Mouse (Mus musculus) midbrain, embryonic 10.5 days (tissue): Measurements from ENCODE around the gene Ccser2. TPM values are rescaled to one million over a fixed set of nuclear protein-coding genes. Genes with fewer than 3 reads are reported as not detected.
"Not testable (repeated sequence)": the region's sequence is repeated elsewhere in the genome, so short reads cannot be mapped to it uniquely, and the experiment has no call there.

Experiments
- DNase-seq: peaks from one replicate; pipeline ENCODE4 v3.0.0-alpha.2; 2017; ENCODE audit warnings: low spot score
- H3K27ac ChIP-seq: fragments of 300-500 bp; sonication (generic); replicated peaks from 2 replicates; pipeline ENCODE4 v1.5.1; 2016; ENCODE audit warnings: mild to moderate bottlenecking
- H3K27me3 ChIP-seq: fragments of 300-500 bp; sonication (generic); 2 replicates; pipeline ENCODE4 v1.6.1; 2016; ENCODE audit warnings: low read depth, mild to moderate bottlenecking; ENCODE audit not compliant: poor library complexity, severe bottlenecking
- H3K36me3 ChIP-seq: fragments of 300-500 bp; sonication (generic); 2 replicates; pipeline ENCODE4 v1.6.1; 2016; ENCODE audit warnings: mild to moderate bottlenecking, moderate library complexity
- H3K4me1 ChIP-seq: fragments of 300-500 bp; sonication (generic); 2 replicates; pipeline ENCODE4 v1.6.1; 2016
- H3K4me3 ChIP-seq: fragments of 300-500 bp; sonication (generic); 2 replicates; pipeline ENCODE4 v1.5.1; 2016; ENCODE audit warnings: mild to moderate bottlenecking, moderate library complexity
- H3K9me3 ChIP-seq: fragments of 300-500 bp; sonication (generic); replicated peaks from 2 replicates; pipeline ENCODE4 v1.6.1; 2016; ENCODE audit warnings: mild to moderate bottlenecking
- WGBS: fragments of 180-500 bp; shearing (Covaris S2); methylation state at CpG from one replicate; pipeline ENCODE4 v1.1.7; 2016; 5-methylcytosine and 5-hydroxymethylcytosine counted together
- polyA plus RNA-seq: library from polyadenylated mRNA; unstranded; fragments of >200 nt; fragmentation: Nextera tagmentation; extraction: Ambion mirVana; gene quantifications from 2 replicates; pipeline ENCODE4 v1.2.1, GENCODE M21; 2016

The Ccser2 gene
- polyA plus RNA-seq = 24.6 and 27.3 TPM in 2 replicates

DNA sequence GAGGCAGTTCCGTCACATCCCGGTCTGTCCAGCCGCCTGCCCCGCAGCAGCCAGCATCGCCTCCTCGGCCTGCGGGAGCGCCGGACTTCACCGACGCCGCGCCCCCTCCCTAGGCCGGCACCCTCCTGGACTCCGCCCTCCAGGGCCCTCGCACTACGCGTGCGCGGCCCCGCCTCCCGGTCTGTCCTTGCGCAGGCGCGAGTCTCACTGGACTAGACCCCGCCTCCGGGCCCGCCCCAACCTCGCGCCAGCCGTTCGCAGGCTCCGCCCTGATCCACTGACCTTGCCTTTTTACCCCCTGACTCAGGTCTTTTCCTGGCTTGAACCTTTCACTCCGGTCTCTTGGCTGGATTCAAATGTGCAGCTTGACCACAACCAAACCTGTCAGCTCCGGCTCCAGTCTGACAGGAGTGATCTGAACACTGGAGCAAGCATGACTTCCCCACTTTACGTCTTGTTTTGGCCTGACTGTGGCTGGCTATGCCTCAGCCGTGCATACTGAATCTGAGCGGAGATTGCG is at the start of gene Ccser2:
TSS of gene Ccser2 (minus strand) at position 150 of the 520 bp plus-strand sequence.
- peaks cover 23% of the 10 kb centered on the region for H3K4me1 ChIP-seq
- WGBS = 4% methylated on average over 39 of the region's 39 CpGs
- H3K9me3 ChIP-seq = no peaks in the 10 kb centered on the region
- peak within 1 kb of the TSS; percentile 82 for H3K4me3 ChIP-seq
- peak; percentile 97 for DNase-seq
- peak within 1 kb of the TSS; percentile 93 for H3K27ac ChIP-seq
- no peaks in the 10 kb centered on the region for H3K27me3 ChIP-seq
- no peaks in the 10 kb centered on the region for H3K36me3 ChIP-seq

DNA sequence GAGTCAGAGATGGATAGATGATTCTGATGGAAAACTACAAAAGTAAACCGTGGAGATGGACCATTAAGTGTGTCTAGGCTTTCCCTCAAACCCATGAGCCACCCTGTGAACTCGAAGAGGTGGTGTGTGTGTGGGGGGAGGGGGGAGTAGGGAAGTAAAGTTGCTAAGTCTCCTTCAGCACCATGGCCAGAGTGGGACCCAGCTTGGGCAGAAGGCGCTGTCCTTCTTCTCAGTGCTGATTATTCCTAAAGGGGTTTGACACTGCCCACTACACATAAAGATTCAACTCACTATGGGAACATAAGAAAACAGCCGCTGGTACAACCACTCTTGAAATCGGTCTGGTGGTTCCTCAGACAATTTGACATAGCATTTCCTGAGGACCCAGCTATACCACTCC is 47.3 kb upstream of the Ccser2 start:
- no peak for DNase-seq
- Histone ChIP-seq H3K4me3 (no peak overlapping the region), H3K4me1 (peaks cover 7% of the 10 kb centered on the region; the same call in 1 of the 2 replicates), H3K27ac (no peak overlapping the region), H3K36me3 (no peaks in the 10 kb centered on the region), H3K9me3 (no peaks in the 10 kb centered on the region), H3K27me3 (no peaks in the 10 kb centered on the region)
- WGBS = 37% methylated on average over 5 of the region's 5 CpGs

GRCm38 (mm10) chr14:37013644-37014043 is 45.1 kb upstream of the Ccser2 start:
- Histone ChIP-seq H3K4me3 (no peak overlapping the region), H3K27ac (no peak overlapping the region), H3K36me3 (no peaks in the 10 kb centered on the region), H3K9me3 (no peaks in the 10 kb centered on the region), H3K4me1 (peaks cover 7% of the 10 kb centered on the region; the same call in 1 of the 2 replicates), H3K27me3 (no peaks in the 10 kb centered on the region)
- WGBS = 49% methylated on average over 3 of the region's 3 CpGs
- no peak for DNase-seq

DNA sequence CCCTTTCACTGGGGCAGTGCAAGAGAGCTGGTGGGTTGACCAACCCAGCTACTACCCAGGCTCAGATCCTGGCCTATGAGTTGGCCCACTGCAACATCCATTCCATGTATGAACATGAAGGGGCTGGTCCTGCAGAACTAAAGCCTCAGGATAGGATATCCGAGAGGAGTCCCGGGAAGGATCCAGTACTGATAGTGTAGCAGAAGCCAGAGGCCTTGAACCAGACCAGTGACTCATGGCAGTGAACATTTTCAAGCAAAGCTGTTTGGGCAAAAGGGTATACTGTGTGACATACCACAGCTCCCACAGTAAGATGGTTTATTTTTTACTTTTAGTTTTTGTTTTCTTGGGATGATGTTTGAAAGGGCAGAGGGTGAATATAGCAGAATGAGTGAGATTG is 41.1 kb upstream of the Ccser2 start:
- H3K36me3 ChIP-seq = no peaks in the 10 kb centered on the region
- no peaks in the 10 kb centered on the region for H3K27me3 ChIP-seq
- DNase-seq = no peak
- H3K27ac ChIP-seq = no peak overlapping the region
- peaks cover 7% of the 10 kb centered on the region; the same call in 1 of the 2 replicates for H3K4me1 ChIP-seq
- no peak overlapping the region for H3K4me3 ChIP-seq
- 91% methylated on average over 2 of the region's 2 CpGs for WGBS
- H3K9me3 ChIP-seq = no peaks in the 10 kb centered on the region

- WGBS = 83% methylated on average over 8 of the region's 8 CpGs
- Histone ChIP-seq H3K9me3 (no peaks in the 10 kb centered on the region), H3K27me3 (no peaks in the 10 kb centered on the region), H3K4me1 (peaks cover 4% of the 10 kb centered on the region; the same call in 1 of the 2 replicates), H3K36me3 (no peaks in the 10 kb centered on the region), H3K4me3 (no peak overlapping the region), H3K27ac (no peak overlapping the region)
- DNase-seq = no peak
These were observed 37.9 kb upstream of the Ccser2 start for GRCm38 (mm10) chr14:37006489-37006888.

DNA sequence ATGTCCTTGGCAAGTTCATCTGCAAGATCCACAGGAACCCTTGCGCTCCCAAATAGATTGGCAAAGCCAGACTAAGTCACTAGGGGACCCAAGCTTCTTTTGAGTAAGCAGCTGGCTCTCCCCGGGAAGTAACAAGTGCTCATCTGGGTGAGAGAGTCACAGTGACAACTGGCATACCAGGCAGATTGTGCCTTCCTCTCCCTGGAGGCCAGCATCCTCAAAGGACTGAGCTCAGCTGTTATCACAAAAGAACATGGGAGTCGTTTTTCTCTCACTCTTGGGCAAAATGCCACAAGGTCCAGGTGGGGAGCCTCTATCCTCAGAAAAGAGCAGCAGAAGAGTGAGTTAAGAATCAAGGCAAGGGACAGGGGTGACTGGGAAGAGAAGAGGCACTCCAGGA is 37.3 kb upstream of the Ccser2 start:
- H3K4me3 ChIP-seq = no peak overlapping the region
- no peaks in the 10 kb centered on the region for H3K27me3 ChIP-seq
- H3K4me1 ChIP-seq = peaks cover 4% of the 10 kb centered on the region; the same call in 1 of the 2 replicates
- no peaks in the 10 kb centered on the region for H3K36me3 ChIP-seq
- no peaks in the 10 kb centered on the region for H3K9me3 ChIP-seq
- WGBS = 31% methylated on average over 3 of the region's 3 CpGs
- H3K27ac ChIP-seq = no peak overlapping the region
- DNase-seq = no peak

- Histone ChIP-seq H3K27ac (no peak overlapping the region), H3K4me3 (no peak overlapping the region), H3K4me1 (peaks cover 4% of the 10 kb centered on the region; the same call in 1 of the 2 replicates), H3K9me3 (no peaks in the 10 kb centered on the region), H3K27me3 (no peaks in the 10 kb centered on the region), H3K36me3 (no peaks in the 10 kb centered on the region)
- DNase-seq = no peak
- WGBS = 84% methylated on average over 8 of the region's 8 CpGs
These were observed 35.0 kb upstream of the Ccser2 start for GRCm38 (mm10) chr14:37003431-37004095.

DNA sequence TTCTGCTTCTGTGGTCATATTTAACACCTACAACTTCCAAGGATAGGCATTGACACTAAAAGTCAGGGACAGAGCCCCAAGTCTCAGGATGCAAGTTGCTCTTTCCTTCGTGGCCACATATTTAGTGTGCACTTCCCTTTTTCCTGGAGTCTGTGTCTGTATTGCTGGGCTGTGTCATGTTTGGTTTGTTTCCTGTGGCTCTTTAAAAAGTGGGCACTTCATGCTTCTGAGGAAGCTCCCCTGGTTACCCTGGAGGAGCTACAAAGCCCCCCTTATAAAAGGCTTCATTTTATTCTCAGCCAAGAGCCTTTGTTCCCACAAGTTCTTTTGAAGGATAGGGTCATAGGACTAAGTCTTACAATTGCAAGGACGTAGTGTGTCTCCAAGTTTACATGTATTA is 34.3 kb upstream of the Ccser2 start:
- H3K9me3 ChIP-seq = no peaks in the 10 kb centered on the region
- 65% methylated on average over 2 of the region's 2 CpGs for WGBS
- H3K36me3 ChIP-seq = no peaks in the 10 kb centered on the region
- no peaks in the 10 kb centered on the region for H3K27me3 ChIP-seq
- no peak overlapping the region for H3K27ac ChIP-seq
- peaks cover 4% of the 10 kb centered on the region; the same call in 1 of the 2 replicates for H3K4me1 ChIP-seq
- no peak overlapping the region for H3K4me3 ChIP-seq
- no peak for DNase-seq

DNA sequence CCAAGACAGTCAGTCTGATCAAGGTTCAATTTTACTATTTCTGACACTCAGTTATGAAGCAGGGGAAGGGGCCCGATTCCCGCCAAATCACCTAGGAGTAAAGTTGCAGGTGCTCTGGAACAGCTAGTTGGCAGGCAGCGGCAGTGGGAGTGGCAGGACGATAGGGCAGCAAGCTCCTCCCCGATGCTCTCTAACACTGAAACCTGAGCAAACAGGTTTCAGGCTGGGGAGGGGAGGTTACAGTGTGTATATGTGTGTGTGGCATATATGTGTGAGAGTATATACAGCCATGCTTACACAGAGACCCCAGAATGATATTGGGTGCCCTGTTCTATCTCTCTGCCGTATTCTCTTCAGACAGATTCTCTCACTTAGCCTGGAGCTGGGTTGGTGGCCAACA is 32.2 kb upstream of the Ccser2 start:
- WGBS = 82% methylated on average over 6 of the region's 6 CpGs
- not testable (repeated sequence) for H3K4me3 ChIP-seq, H3K27ac ChIP-seq, H3K27me3 ChIP-seq, DNase-seq, H3K9me3 ChIP-seq, H3K4me1 ChIP-seq, H3K36me3 ChIP-seq

GRCm38 (mm10) chr14:36989784-36990183 is 21.2 kb upstream of the Ccser2 start:
- no peaks in the 10 kb centered on the region for H3K4me1 ChIP-seq
- no peaks in the 10 kb centered on the region for H3K9me3 ChIP-seq
- H3K27me3 ChIP-seq = no peaks in the 10 kb centered on the region
- no peak overlapping the region for H3K4me3 ChIP-seq
- H3K27ac ChIP-seq = no peak overlapping the region
- H3K36me3 ChIP-seq = no peaks in the 10 kb centered on the region
- no peak for DNase-seq

GRCm38 (mm10) chr14:36985693-36986092 is 17.1 kb upstream of the Ccser2 start:
- Histone ChIP-seq H3K36me3 (no peaks in the 10 kb centered on the region), H3K4me3 (no peak overlapping the region), H3K27ac (no peak overlapping the region), H3K4me1 (no peaks in the 10 kb centered on the region), H3K9me3 (no peaks in the 10 kb centered on the region), H3K27me3 (no peaks in the 10 kb centered on the region)
- 91% methylated on average over 3 of the region's 3 CpGs for WGBS
- no peak for DNase-seq

- no peak for DNase-seq
- H3K27ac ChIP-seq = no peak overlapping the region
- no peak overlapping the region for H3K4me3 ChIP-seq
- H3K27me3 ChIP-seq = no peaks in the 10 kb centered on the region
- 89% methylated on average over 3 of the region's 3 CpGs for WGBS
- H3K9me3 ChIP-seq = no peaks in the 10 kb centered on the region
- no peaks in the 10 kb centered on the region for H3K4me1 ChIP-seq
- H3K36me3 ChIP-seq = no peaks in the 10 kb centered on the region
These were observed 6.4 kb upstream of the Ccser2 start for GRCm38 (mm10) chr14:36975019-36975418.

DNA sequence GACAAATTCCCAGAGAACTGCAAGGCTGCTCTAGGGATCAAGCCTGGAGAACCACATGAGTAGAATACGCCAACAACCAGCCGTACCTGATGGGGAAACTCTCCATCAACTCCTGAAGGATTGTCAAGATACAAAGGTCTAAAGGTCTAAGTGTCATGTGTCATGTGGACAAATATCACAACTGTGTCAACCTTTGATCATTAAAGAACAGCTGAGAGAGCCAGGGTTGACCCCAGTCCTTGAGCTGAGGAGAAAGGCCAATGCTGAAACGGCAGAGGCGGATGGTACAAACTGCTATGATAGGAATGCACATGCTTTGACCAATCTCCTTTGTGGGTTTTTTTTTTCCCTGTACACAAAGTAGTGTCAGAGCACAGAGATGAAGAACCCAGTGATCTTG is 2.6 kb upstream of the Ccser2 start:
- Histone ChIP-seq H3K27me3 (no peaks in the 10 kb centered on the region), H3K36me3 (no peaks in the 10 kb centered on the region), H3K4me1 (peaks cover 16% of the 10 kb centered on the region), H3K9me3 (no peaks in the 10 kb centered on the region), H3K4me3 (no peak overlapping the region), H3K27ac (no peak overlapping the region)
- WGBS = 90% methylated on average over 4 of the region's 4 CpGs
- DNase-seq = no peak
